Mouse (Mus musculus): ENCODE data around the gene Jmjd6. TPM values are rescaled to one million over a fixed set of nuclear protein-coding genes. Genes with fewer than 3 reads are reported as not detected.
"Not testable (repeated sequence)": the region's sequence is repeated elsewhere in the genome, so short reads cannot be mapped to it uniquely, and the experiment has no call there.

Gene Jmjd6
- polyA plus RNA-seq, 1 experiment from 2014 or later, result 62.2 TPM

DNA sequence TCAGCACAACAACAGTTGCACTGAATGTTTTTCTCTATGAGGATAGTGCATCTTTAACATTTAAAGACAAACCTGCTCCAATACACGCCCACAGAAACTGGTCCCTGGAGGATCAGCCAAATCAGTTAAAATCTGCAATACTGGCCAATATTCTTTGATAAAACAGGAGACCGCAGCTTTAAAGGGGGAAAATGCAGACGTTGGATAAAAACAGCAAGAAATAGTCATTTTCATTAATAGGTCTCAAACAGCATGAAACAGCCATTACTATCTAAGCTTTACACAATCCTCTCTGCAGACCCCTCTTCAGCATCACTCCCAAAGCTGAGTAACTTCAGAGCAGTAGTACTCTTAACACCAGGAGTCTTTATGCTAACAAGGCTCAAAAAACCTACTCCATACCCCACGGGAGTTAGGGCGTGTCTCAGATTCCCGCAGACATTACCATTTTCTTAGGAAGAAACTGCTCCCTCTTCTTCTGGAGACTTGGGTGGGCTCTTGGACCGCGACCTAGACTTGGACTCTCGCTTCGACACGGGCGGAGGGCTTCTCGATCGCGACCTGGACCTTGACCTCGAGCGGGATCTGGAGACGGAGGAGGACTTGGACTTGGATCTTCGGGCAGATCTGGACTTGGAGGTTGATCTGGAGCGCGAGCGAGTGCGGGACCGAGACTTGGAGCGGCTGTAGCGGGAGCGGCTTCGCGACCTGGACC lies 8.5 kb upstream of the Jmjd6 start:
- DNase-seq (ENCODE audit: low spot score), result no peak

DNA sequence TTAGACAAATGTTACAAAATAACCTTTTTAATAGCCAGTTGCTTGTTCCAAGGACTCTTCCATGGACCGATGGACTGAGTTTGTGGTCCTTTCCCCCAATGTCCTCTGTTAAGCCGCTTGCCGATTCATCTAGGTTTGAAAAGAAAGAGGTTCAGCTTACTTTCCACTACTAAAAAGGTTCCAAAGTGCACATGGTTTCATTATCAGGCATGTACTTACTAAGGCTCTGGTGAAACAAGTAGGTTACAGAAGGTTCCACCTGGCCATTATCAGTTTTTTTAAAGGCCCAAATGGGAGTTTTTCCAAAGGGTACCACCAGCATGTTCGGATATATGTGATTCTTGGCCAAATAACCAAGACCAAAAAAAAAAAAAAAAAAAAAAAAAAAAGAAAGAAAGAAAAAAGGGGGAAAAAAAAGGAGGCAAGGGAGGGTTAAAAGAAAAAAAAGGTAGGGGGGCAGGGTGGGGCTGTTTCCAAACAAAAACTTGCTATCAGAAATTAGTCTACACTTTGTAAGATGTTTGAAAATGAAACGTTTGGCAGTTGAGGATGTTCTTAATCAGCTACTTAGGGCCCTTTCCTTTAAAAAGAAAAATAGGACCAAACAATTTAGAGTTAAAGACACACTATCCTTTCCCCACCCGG lies 7.7 kb upstream of the Jmjd6 start:
- DNase-seq (ENCODE audit: low spot score), result no peak

DNA sequence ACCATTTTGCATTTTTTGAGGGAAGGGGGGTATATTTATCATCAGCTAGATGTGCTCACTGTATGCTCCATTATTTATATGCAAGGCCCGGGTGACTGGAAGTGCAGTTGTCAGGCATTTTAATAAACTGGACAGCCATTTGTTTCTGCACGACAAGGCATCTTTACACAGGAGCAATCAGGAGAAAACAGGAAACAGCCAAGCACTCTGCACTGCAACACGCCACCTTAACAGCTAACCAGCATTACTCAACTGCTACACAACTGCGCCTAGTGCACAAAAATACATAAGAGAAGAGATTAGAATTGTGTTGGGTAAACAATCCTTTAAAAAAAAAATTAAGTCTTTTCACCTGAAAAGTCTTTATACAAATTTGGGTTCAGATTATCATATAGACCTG lies 6.8 kb upstream of the Jmjd6 start:
- DNase-seq (ENCODE audit: low spot score), result no peak

DNA sequence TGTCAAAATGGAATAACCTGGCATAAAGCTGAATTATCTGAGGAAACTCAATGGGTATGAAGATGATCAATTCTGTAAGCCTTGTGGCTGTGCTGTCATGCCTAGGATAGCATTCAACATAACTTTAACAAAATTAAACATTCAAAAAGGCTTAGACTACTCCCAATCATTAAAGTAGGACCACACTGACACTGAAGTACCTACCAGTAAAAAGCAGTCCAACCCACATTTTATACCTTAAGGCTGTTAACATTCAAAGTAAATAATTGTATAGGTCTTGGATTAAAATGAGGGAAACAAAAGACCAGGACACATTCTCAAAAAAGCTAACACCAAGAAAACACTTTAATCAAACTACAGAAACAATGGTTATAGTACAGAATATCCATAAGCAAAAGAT lies 6.3 kb upstream of the Jmjd6 start:
- no peak for DNase-seq (ENCODE audit: low spot score)

DNA sequence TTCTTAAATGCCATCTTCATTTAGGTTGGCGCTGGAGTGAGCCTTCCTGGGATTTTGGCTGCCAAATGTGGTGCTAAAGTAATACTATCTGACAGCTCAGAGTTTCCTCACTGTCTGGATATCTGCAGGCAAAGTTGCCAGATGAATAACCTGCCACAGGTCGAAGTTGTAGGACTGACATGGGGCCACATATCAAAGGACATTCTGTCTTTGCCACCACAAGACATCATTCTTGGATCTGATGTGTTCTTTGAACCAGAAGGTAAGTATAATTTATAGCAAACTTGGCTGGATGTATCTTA lies 5.6 kb upstream of the Jmjd6 start:
- DNase-seq (ENCODE audit: low spot score), result not testable (repeated sequence)

DNA sequence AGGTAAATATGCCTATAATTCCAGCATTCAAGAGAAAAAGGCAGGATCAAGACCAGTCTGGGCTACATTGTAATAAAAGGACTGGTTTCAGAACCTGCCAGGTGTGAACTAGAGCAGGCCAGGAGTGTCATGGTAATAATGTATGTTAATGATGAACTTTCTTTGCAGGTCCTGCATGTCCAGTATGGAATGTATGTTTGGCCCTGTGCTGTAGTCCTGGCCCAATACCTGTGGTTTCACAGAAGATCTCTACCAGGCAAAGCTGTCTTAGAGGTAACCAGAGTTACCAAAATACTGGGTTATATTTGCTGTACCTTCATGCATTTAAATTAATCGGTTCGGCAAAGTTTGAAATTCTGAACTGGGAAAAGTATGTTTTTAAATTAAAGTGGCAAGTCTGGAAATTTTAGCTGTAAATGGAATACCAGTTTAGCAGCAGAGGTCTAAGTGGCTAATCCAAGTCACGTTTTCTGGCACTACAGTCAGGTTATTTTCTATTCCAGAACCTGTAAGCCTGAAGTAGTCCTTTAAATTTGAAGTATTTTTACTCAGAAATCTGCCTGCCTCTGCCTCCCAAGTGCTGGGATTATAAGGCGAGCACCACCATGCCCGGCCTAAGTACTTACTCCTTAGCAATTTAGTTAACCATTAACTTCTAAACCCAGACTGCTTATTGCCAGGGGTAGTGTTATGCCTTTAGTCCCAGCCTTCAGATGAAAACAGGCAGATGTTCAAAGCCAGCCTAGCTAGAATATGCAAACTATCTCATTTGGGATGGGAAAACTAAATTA lies 5.0 kb upstream of the Jmjd6 start:
- no peak for DNase-seq (ENCODE audit: low spot score)

DNA sequence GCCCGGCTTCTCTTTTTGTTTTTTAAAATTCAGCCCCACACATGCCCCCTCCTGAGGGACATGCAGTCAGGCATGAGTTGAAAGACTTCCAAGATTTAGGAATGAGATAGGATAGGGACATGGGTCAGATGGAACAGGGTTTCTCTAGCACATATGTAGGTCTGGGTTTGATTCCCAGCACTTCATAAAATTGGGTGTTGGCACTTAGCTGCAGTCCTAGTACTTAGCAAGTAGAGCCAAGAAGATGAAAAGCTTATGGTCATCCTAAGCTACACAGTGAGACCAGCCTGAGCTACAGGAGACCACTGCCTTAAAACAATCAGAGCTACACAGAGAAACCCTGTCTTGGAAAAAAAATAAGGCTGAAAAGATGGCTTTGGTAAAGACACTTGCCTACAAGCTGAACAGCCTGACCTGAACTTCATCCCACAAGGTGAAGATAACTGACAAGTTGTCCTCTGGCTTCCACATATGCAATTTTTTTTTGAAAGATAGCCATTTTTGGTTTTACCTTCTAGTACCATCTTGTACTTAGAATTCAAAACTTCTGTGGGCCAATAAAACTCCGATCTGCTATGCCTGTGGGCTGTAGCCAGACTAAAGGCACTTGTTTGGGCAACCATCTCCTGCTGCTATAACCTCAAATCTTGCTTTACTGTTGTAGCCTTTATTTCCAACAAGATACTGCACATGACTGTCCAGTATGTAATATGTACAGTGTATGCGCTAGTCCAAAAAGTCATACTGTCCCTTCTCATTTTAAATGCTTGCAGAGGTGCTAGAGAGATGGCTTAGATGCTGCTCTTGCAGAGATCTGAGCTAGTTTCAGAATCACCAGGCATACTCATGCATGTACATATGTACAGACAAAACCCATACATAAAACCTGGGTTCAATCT lies 4.2 kb upstream of the Jmjd6 start:
- DNase-seq (ENCODE audit: low spot score), result no peak

DNA sequence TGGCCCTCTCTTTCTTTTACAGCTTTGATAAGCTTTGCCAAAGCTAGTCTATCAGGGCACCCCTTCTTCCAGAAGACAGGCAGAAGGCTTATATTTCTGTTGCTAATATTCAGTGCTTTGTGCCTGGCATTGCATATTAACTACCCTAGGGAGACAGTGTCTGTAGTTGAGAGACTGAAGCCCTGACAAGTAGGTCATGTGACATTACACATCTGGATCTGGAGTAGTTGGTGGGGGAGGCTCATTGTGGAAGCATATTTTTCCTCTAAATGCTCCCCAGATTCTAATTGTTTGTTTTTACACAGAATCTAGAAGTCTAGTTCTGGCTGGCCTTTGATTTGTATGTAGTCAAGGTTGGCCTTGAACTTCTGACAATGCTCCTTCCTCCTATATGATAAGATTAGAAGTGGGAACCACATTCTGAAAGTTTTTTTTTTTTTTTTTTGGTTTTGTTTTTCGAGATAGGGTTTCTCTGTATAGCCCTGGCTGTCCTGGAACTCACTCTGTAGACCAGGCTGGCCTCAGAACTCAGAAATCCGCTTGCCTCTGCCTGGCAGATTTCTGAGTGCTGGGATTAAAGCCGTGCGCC lies 3.4 kb upstream of the Jmjd6 start:
- no peak for DNase-seq (ENCODE audit: low spot score)

DNA sequence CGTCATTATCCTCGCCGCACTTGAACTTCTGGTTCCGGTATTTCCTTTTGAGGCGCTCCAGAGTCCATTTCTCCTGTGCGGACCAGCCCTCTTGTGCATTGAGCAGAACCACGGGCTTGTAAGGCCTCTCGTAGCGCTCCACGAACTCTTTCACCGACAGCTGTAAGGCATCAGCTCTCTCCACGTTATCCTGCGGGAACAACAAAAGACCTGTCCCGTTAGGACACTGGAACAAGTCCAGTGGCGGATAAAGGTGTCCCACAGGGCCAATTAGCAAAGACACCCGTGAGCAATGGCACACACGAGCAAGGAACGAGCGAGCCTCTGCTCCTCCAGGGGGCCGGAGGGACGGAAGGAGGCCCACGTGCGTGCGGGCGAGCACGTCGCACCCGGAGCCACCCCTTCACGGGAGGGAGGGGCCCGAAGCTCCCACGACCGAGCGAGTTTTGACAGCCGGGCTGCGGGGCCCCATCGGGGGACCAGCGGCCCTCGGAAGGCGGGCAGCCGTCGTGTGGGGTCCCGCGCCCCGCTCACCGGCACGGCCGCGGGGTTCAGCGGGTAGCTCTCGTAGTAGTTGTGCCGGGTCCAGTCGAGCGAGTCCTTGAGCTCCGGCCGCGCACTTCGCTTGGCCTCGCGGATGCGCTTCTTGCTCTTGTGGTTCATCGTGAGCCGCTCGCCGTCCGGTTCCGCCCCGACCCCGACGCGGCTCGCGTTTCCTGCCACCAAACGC lies 553 bp downstream of the Jmjd6 start:
- DNase-seq (ENCODE audit: low spot score), result peak; percentile 81

DNA sequence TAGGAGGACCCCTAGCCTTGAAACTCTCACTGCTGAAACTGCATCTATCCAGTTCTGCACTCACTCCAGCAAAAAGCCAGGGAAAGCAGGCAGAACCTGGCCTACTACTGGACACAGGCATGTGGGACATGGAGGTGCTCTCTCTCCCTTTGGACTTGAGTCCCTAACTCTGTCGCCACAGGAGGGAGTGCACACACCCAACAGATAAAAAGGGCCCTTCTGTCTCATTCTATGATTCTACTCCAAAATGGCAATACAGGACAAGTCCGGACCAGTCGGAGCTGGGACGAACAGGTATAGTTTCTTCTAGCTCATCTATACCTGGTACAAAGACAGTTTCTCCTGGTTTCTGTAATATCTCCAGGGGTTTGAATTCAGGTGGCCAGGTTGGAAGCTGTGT lies 2.5 kb downstream of the Jmjd6 start:
- DNase-seq (ENCODE audit: low spot score), result no peak

DNA sequence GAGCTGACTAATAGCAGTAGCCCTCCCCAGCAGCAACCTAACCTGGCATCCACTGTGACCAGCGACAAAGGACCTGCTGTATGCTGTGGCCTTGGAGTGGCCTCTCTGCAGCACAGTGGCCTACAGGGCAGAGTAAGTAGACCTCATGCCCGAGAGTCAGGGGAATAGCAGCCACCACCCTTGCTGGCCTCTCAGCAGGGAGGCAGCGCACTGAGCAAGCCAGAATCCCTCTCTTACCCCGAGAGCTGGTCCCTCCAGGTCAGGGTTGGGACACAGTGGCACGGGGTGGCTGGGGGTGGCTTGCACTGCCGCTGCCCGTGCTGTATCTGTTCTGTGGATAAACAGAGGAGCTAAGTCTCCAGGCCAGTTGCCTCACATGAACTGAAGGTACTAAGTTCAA lies 3.6 kb downstream of the Jmjd6 start:
- DNase-seq (ENCODE audit: low spot score), result no peak

DNA sequence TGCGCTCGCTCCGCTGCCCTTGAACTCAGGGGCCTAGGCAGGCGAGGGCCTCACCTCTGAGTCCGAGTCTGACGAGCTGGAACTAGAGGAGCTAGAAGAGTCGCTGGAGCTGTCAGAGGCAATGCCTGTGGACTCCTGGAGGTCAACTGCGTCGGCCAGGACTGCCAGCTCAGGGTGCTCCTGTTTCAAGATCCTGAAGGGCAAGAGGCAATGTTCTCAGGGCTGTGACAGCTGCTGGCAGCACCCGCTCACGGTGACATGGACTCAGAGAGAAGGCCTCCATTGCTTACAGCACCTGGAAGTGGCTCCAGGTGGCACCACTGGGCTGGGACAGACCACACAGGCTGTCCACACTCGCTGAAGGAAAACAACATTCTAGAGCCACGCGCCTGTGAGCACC lies 4.3 kb downstream of the Jmjd6 start:
- DNase-seq (ENCODE audit: low spot score), result no peak

DNA sequence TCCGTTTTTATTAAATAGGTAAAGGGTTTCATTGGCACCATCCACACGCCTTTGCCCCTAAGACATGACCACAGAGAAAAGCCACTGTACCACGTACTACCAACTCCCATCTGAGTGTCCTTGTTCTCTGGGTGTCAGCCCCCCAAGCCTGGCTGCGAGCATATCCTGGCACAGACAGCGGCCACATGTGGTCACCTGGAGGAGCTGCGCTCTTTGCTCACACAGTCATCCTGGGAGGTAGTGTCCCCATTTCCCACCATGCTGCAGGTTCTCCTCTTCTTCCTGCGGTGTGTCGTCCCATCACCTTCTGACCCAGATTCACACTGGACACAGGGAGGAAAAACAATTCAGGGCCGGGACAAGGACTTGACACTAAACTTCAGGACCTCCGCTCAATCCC lies 5.8 kb downstream of the Jmjd6 start:
- no peak for DNase-seq (ENCODE audit: low spot score)

DNA sequence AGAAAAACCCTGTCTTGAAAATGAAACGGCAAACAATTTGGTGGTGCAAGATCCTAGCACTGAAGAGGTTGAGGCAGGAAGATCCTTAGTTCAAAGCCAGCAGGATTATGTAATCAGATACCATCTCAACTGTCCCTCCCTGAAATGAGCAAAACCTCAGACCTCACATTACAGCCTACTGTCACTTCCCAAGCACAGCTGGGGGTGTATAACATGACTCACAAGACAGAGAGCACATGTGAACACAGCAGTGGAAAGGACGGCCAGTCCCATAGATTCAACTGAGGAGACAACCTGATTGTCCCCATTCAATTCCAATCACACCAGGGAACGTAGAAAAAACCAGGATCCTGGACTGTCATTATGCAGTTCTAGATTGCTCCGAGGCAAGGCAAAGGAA lies 7.0 kb downstream of the Jmjd6 start:
- DNase-seq (ENCODE audit: low spot score), result no peak

DNA sequence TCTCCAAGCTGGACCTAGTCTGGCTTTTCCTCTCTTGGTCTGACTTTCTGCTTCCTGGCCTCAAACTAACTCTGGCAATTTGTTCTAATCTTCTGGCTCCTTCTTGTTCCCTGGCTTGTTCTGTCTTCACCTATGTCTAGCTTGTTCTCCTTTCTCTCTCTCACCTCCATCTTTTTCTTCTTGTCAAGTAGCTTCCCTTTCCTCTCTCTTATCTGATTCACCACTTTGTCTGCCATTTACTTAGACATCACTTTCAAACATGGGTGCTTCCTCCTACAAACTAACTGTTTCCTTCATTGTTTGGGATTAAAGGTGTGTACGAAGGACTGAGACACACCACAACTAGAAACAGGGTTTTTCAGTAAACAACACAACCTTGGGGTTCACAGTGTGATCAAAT lies 8.3 kb downstream of the Jmjd6 start:
- no peak for DNase-seq (ENCODE audit: low spot score)

DNA sequence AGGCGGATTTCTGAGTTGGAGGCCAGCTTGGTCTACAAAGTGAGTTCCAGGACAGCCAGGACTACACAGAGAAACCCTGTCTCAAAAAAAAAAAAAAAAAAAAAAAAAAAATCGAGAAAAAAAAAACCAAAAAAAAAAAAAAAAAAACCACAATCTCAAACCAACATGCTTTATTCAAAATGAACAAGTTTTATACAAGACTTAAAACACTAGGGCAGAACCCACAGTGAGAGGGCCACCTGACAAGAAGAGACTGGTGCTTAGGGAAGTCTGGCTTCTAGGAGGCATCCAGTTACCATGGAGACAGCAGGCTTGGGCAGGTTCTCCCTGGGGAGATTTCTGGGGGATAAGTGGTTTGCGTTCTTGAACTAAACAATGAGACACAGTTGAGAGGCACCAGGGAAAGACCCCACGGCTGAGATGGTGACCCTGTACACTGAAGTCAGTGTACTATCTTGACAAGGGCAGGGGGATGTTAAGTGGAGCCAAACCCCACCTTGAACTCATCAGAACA lies 11.0 kb downstream of the Jmjd6 start:
- peak; percentile 49 for DNase-seq (ENCODE audit: low spot score)

DNA sequence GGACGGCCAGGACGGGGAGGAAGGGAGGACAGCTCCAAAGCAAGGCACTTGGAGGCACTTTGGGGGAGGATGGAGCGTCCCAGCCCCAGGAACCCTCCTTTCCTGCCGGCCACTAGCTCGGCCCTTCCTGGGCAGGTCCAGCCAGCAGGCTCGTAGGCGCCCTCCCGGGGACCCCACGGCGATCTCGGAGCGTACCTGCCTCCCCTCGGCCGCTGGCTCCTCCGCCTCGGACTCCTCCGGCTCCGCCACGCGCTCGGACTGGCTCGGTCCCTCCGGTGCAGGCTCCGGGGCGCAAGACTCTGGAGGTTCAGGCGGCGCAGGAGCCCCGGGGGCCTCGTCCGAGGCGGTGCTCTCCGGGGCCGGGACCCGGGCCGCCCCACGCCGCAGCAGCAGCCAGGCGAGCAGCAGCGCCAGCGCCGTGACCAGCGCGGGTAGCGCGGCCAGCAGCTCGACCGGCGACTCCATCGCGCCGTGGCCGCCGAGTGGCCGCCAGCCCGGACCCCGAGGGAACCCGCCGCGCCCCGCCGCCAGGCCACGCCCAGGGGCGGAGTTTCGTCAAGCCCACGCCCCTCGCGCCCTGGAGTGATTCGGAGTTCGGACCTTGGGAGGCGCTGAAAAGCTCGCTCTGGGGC lies 15.6 kb downstream of the Jmjd6 start, which contains the start of gene Mxra7:
Gene Mxra7 (minus strand): TSS at position 513 of the 632 bp plus-strand sequence.
- peak; percentile 27 for DNase-seq (ENCODE audit: low spot score)

DNA sequence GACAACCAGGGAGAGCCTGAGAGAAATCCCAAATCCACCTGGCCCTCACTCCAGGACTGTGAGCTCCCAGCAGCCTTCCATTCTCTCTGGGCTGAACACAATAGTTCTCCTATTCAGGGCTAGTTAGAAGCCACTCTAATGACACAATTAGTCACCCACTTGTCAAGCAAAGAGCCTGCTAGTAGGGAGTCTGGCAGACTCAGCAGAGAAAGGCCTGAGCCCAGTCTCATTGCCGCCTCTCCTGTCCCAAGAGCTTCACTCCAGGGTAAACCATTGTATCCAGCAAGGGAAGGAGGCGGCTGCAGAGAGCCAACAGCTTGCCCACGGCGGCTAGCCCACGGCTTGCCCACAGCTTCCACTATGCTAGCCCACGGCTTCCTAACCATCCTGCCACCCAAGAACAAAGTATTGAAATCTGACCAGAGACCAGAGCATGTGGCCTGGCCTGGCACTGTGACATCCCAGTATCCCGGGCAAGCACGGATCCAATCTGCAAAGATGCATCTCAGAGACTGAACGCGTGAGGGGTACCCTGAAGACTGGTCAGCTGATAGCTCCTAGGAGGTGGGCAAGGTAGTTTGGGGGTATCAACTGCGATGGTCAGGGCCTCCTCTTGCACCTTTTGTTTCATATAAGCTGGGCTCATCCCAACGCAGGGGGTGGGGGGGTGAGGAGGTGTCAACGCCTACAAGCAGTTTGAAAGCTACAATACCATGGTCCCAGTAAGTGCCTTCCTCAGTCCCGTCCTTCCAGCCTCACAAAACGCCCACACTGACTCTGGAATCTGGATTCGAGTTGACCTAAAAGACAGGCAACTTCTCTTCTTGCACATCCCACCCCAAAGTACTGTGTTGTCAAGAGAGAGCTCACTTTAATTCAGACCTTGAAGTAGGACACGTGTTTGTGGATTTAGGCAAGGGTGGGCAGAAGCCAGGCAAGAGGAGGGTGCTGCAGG lies 16.4 kb downstream of the Jmjd6 start:
- DNase-seq (ENCODE audit: low spot score), result no peak

DNA sequence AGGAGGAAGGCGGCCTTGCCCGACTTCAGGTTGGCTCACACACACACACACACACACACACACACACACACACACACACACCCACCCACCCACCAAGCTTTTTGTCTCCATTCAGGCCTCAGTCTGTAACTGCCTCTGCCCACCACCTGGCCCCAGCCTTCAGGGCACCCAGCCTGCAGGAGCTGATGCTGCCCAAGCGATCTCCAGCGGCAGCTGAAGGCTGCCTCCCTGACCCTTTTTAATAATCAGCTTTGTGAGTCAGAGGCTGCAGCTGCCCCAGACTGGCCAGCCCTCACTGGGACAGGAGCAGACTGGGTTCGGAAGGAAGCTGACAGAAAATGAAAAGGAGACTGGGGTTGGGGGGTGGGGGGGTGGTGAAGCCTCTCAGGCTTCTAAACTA lies 18.0 kb downstream of the Jmjd6 start:
- no peak for DNase-seq (ENCODE audit: low spot score)
